Mouse (Mus musculus): Measurements from ENCODE around the gene C130079G13Rik.
"Not testable (repeated sequence)": the region's sequence is repeated elsewhere in the genome, so short reads cannot be mapped to it uniquely, and the experiment has no call there.

Gene C130079G13Rik

DNA sequence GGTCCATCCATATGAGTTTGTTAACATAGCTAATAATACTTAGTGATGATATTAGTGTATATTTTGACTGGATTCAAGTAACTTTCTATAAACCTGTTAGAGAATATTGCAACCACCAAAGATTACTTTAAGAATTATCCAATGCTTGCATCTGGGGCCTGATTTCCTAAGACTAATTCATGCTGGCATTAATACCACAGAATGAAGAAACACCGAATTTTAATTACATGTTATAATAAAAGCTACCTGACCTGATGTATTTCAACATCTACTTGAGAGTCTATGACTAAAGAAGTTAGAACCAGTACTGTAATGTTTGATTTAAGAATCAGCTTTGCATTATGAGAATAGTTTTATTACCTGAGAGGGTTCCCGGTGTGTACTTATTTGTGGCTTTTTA is at the start of gene C130079G13Rik:
C130079G13Rik (plus strand) TSS at position 301 of the 400 bp plus-strand sequence.
- DNase-seq: no peak

DNA sequence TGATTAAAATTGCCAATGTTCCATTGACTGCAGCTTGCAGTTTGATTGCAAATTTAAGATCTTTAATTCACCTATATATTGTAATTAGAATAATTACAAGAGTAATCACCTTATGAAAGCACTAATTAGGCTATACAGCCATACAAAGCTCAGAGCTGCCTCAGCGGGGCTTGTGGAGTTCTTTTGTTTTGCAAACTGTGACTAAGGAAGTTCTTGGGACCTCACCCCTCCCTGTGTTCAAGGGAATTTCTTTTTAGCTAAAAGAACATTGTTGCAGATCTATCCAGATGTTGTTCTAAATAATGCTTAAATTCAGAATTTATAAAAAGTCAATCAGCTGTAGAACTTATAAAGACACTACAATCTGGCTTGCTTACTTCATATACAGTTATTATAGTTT is 47.4 kb upstream of the C130079G13Rik start:
- not testable (repeated sequence) for DNase-seq

DNA sequence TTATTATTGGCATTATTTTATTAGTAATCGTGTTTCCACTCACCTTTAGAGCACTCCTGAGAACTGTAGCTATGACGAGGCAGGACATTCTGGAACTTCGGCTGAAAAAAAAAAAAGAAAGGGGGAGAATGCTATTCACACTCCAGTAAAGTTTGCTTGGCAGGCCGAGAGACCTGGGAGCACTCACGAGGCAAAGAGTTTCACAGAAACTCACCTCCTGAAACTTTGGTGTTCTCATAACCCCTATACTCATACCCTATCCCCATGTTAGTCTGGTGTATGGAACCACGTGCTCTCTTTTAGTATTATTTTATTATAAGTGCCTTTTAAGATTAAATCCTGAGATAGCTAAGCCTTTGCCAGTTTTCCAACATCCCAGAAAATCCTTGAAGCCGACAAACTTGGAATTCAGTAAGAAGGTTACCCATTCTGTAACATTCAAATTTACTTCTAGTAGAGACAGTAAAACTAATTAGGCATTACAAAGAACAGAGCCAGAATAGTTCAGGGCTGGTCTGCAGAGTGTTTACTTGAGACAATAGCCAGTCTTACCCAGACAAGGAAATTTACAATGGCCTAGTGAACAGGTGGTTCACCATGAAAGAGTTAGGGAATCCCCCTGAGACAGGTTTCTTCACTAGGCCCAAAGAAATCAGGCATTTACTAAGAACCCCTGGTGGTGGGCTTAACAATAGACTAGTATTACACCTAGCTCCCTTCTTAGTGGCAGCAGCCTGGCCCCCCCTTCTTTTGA is 45.0 kb upstream of the C130079G13Rik start:
- not testable (repeated sequence) for DNase-seq

DNA sequence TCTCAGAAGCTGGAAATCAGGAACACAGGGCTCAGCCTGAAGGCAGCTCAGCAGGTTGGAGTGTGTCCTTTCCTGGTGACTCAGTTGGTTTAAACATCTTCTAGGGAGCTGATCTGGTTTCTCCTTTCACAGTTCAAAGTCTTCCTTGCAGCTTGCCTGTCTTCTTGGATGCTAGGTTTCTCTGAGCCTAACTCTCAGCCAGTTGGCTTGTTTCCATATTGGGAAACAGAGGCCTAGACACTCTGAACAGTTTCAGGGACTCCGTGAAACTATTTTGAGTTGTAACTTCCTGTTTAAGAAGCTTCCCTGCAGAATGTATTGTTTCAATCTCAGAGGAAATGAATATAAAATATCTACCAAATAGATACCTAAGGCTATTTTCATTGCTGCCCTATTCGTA is 31.7 kb upstream of the C130079G13Rik start:
- no peak for DNase-seq

DNA sequence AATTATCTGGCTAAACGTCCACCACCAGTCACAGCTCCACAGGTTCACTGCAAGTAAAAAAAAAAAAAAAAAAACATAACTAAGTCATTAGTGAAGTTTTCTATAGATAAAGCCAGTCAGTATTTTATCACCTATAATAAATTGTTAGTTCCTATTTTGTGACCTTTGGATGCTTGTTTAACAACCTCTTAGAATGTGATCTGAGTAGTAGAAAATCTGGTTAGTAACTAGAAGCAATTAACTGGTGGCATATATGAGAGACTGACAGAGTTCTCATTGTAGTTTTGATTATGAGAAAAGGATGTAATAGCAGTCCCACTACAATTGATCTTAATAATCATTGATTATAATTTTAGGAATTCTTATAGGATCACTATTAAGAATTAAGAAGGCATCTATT is 9.6 kb downstream of the C130079G13Rik start:
- no peak for DNase-seq

DNA sequence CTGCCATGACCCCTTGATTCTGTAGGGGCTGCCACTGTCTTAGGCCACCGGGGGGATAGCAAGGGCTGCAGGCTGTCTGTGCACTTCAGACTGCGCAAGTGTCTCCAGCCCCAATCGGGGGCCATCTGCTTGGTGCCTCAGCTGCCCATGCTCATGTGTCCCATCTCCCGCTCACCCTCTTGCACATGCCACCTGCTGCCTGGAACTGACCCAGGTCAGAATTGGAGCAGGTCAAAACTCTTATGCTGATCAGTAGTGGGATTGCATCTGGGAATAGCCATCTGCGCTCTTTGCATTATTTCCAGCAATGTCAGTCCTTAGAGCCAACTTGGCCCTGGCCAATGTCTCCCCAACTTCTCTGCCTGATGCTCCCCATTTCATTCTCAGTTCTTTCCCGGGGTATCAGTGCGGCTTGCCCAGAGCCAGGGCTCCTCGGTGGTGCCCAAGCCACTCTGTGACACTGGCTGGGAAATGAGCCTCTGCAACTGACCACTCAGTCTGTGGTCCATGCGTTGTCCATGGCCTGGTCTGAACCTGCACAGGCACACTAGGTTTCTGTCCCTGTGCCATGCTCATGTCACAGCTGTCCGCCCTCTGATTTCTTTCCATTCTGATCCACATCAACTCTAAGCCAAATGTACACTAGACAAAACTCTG is 22.4 kb downstream of the C130079G13Rik start:
- DNase-seq: no peak

DNA sequence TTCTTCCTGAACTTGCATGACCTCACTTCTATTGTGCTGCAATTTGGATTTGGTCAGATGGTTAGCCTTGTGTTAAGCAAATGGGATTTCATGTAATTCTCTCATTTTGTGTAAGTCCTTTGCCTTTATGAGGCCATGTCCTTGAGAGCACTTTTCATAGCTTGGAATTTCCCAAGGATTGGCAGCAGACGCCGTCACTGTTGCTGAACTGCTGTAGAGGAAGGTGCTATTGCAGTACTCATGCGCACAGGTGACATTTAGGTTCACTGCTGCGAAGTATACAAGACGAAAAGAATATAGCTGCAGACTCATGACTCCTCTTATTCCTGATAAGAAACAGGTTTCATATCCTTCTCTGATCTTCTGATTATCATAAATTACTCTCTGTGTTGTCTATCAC is 45.9 kb downstream of the C130079G13Rik start:
- no peak for DNase-seq

DNA sequence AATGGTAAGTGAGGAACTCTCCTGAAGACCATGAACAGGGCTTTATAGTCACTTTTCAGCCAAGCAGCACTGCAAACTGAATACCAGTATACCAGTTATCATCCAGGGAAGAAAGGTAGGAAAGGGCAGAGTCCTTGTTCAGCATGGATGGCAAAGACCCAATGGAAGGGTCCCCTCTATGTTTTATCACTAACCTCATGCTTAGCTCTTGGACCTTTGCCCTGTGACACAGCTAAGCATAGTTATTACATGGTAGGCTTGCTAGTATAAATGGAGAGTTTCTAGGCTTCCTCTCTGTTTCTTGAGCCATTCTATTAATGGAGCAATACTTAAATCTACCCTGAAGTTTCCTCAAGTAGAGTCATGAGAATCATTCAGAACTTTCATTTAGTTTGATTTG is 49.6 kb downstream of the C130079G13Rik start:
- no peak for DNase-seq

Data from kidney, adult 8-10 months (tissue).